Mouse (Mus musculus): ENCODE results near the gene Myoz1.

DNA sequence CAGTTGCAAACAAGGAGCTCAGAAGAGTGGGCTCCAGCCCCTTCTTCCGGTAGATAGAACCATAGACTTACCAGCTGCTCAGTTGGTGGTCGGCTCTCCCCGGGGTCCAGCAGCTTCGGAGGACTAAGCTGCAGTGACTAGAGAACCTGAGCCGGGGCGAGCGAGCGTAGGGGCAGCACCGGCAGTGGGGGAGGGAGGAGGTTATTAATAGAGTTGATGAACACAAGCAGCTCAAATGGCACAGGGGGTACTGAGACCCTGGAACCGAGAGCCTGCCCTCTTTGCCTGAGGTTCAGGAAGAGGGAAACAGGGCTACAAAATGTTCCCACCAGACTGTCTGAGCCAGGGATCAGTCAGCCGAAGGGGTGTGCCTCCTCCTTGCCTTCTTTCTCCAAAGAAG lies at the start of gene Myoz1:
- no peak for TF ChIP-seq POLR2A (IDR thresholded peaks at IDR 0.05; ENCODE audit: extremely low read depth, insufficient read depth, low read length)
- TF ChIP-seq CTCF (IDR thresholded peaks at IDR 0.05; ENCODE audit: low read depth, low read length): no peak
